Mouse (Mus musculus): ENCODE results near the gene Cox5a.
A peak's percentile ranks its signal among the peaks of the same experiment; 100 is the strongest.

- TF ChIP-seq POLR2A (IDR thresholded peaks at IDR 0.05; ENCODE audit: insufficient read depth, low read depth, low read length) = 0 out of 2 replicates have a peak, but pooled peaks have one; percentile 19
- TF ChIP-seq CTCF (IDR thresholded peaks at IDR 0.05) = no peak
Observed at GRCm38 (mm10) chr9:57537728-57538181, 16.7 kb downstream of the Cox5a start.

Data from heart, adult 2 months (tissue).